Mouse (Mus musculus): ENCODE data around the gene Azi2.

Azi2 gene

GRCm38 (mm10) chr9:118040218-118041021 lies at the start of gene Azi2:
Gene Azi2 (plus strand): TSS chr9:118040499.
- peak; percentile 95 to 96 for DNase-seq (ENCODE audit: low spot score in 2 of 2)

DNA sequence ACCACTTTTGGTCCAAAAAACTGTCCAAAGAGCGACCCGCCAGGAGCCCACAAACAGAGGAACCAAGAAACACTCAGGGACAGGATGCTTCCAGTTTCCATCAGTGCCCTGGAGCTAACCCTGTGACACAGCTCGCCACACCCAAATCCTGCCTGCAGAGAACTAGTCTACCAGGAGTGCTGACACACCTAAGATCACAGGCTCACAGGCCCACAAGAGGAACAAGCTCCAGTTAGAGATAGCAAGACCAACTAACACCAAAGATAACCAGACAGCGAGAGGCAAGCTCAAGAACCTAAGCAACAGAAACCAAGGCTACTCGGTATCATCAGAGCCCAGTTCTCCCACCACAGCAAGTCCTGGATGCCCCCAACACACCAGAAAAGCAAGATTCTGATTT lies 43.7 kb upstream of the Azi2 start:
- no peak for DNase-seq (ENCODE audit: low spot score in 2 of 2)

DNA sequence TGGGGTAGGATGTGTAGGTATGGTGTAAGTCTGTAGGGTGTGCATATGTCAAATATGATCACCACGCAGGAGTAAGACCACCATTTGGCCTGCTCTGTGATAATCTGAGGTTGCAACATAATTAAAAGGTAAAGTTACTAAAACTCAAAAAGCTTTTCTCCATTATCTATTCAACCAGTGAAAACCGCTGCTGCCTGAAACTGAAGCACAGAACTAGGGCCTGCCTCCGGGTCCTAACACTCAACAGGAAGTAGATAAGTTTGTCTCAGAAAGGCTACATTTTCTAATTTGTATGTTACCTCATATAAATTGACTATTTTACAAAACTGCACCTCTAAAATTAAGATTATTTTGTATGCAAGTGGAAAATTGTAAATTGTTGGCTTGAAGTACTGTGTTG lies 38.8 kb upstream of the Azi2 start:
- no peak for DNase-seq (ENCODE audit: low spot score in 2 of 2)

DNA sequence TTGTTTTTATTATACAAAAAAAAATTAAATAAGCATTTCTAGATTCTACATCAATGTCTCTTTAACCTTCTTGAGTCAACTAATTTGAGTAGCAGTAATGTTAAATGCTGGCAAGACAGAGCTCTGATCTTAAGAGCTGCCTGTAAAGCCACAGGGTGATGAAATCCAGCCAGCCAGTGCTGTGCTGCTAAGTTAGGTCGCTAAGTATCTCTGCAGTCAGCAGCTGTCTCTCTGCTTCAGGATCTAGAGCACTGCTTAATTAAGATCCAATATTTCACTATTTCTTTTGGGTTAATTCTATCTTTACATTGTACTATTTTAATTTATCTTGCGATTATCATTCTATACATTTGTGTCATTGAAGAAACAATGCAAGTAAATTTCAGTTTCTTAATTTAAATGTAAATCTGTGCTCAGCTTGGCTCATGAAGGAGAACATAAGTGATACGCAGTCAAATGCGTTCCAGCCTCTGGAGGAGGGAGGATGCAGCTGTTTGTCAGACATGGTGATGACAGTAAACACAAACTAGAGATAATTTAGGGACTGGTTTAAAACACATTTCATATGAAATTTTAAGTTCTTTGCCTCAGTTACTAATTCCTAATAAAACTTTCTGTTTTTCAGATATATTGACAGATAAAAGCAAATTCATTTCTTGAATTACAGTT lies 36.9 kb upstream of the Azi2 start:
- DNase-seq (ENCODE audit: low spot score in 2 of 2) = no peak

- DNase-seq (ENCODE audit: low spot score in 2 of 2) = no peak
These were observed 36.4 kb upstream of the Azi2 start for GRCm38 (mm10) chr9:118003937-118004336.

DNA sequence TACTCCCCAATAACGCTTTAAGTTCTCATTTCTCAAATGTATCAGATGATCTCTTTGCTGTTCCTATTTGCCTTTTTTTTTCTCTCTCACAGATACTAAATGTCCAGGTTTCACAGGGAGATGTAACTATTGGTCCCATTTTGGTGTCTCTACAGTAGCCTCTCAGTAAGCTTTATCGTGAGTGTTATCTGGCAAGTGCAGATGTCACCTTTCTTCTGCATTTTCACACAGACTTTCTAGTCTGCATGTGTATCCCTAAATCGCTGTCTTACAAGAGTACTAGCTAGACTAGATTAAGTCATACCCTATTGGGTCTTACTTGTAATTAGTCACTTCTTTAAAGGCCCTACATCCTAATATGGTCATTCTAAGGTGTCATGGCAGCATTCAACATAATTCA lies 27.4 kb upstream of the Azi2 start:
- no peak for DNase-seq (ENCODE audit: low spot score in 2 of 2)

DNA sequence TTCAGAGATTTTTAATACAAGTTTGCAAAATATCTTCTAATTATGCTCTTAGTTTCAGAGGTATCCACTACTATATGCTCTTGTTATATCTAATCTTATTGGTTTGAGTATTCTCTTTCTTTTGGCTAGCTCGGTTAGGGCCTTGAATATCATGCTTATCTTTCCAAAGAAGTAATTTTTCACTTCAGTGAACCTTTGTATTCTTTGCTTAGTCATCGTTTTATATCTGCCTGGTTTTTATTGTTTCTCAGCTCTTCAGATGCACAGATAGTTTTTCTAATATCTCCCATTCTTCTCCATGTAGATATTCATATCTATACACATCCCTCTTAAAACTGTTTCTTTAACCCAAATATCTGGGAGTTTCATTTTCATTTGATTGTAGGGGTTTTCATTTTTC lies 15.3 kb upstream of the Azi2 start:
- DNase-seq (ENCODE audit: low spot score in 2 of 2) = no peak

DNA sequence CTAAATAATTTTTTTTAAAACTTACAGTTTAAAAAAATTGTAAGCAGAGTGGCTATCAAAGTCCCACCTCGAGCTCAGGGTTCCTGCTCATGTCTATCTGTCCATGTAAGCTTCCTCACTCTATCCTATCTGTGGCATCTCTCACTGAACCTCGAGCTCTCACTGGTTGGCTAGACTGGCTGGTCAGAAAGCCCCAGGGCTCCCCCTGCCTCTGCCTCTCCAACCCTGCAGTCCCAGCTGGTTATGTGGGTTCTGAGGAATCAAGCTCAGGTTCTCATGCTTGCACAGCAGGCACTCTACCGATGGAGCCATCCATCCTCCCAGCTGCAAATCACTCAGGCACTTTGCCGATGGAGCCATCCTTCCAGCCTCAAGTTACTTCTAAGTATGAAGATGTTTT lies 10.8 kb upstream of the Azi2 start:
- DNase-seq (ENCODE audit: low spot score in 2 of 2) = no peak

GRCm38 (mm10) chr9:118030252-118030651 lies 10.0 kb upstream of the Azi2 start:
- DNase-seq (ENCODE audit: low spot score in 2 of 2) = no peak

GRCm38 (mm10) chr9:118031694-118032093 lies 8.6 kb upstream of the Azi2 start:
- no peak for DNase-seq (ENCODE audit: low spot score in 2 of 2)

GRCm38 (mm10) chr9:118034990-118035389 lies 5.3 kb upstream of the Azi2 start:
- DNase-seq (ENCODE audit: low spot score in 2 of 2) = no peak

GRCm38 (mm10) chr9:118041022-118041400 lies 712 bp downstream of the Azi2 start:
- no peak for DNase-seq (ENCODE audit: low spot score in 2 of 2)

GRCm38 (mm10) chr9:118041646-118042045 lies 1.3 kb downstream of the Azi2 start:
- no peak for DNase-seq (ENCODE audit: low spot score in 2 of 2)

GRCm38 (mm10) chr9:118042738-118043137 lies 2.4 kb downstream of the Azi2 start:
- no peak for DNase-seq (ENCODE audit: low spot score in 2 of 2)

DNA sequence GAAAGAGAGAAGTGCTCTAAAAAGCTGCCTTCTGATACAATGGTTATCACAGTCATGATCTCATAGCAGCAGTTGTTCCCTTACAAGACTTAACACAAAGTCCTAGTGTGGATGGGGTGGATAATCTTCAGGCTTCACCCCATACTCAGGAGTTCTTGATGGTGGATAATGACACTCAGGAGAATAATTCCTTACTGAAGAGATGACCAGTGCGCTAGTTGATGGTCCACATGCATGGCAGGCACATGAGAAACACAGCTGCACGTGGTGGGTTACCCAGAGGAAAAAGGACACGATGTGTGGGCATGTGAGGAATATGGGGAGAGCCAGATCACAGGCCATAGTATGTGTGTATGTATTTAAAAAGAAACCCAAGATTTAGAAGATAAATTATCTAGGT lies 3.3 kb downstream of the Azi2 start:
- DNase-seq (ENCODE audit: low spot score in 2 of 2) = no peak

- no peak for DNase-seq (ENCODE audit: low spot score in 2 of 2)
These were observed 4.8 kb downstream of the Azi2 start for GRCm38 (mm10) chr9:118045011-118045533.

GRCm38 (mm10) chr9:118053286-118053685 lies 13.0 kb downstream of the Azi2 start:
- DNase-seq (ENCODE audit: low spot score in 2 of 2) = no peak

DNA sequence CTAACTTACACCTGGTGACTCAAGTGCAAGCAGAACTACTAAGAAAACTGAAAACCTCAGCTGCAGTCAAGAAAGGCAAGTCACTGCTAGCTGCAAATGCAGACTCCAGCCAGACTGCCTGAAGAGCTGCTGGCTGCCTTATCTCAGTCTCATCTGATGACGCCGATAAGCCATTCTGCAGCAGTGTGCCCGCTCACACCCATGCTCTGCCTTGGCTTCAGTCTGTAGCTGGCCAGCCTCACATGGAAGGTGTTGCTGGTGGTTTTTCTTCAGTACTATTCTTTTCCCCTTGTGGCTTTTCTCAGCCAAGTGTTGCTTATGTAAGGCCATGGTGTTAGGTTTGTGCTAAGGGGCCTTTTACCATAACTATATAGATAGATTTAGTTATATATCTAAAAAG lies 18.8 kb downstream of the Azi2 start:
- no peak for DNase-seq (ENCODE audit: low spot score in 2 of 2)

- no peak for DNase-seq (ENCODE audit: low spot score in 2 of 2)
These were observed 30.1 kb downstream of the Azi2 start for GRCm38 (mm10) chr9:118070442-118070841.

GRCm38 (mm10) chr9:118071337-118071736 lies 31.0 kb downstream of the Azi2 start:
- DNase-seq (ENCODE audit: low spot score in 2 of 2) = no peak

GRCm38 (mm10) chr9:118072101-118072500 lies 31.8 kb downstream of the Azi2 start:
- DNase-seq (ENCODE audit: low spot score in 2 of 2) = no peak

DNA sequence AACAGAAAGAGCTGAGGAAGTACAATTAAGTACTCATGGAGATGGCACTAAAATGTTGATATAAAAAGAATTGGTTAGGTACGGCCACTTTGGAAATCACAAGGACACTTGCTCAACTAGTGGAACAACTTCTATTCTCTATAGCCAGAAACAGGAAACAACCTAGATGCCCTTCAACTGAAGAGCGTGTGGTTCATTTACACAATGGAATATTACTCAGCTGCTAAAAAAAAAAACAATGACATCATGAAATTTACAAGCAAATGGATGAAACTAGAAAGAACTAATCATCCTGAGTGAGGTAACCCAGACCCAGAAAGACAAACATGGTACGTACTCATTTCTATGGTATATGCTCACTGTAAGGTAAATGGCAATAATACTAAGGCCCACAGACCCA lies 33.1 kb downstream of the Azi2 start:
- DNase-seq (ENCODE audit: low spot score in 2 of 2) = no peak
